Mouse (Mus musculus): Measurements from ENCODE around the gene Ddc. TPM values are rescaled to one million over a fixed set of nuclear protein-coding genes. Genes with fewer than 3 reads are reported as not detected.

The Ddc gene
- polyA plus RNA-seq, 1 experiment from 2014 or later, result 6.2 TPM

DNA sequence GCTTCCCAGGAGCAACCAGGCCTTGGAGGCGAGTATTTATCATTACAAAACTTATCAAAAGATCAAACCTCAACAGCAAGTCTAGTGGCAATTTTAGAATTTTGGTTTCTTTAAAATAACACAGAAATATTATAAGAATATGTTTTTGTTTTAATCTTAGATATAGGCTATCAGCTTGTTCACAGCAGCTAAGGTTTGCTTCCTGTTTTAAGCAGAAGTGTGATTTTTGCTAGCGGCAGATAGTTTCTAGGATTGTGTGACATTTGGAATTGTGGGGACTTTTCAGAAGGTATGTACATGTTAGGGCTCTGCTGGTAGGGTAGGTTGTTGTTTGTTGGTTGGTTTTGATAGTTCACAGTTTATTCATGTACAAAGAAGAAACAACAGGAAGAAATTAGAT is 2.5 kb downstream of the Ddc start:
- Histone ChIP-seq H3K4me3 (no peak overlapping the region), H3K9me3 (replicated peaks) (no peaks in the 10 kb centered on the region), H3K36me3 (no peaks in the 10 kb centered on the region), H3K4me1 (no peaks in the 10 kb centered on the region), H3K27me3 (ENCODE audit: low read depth, poor library complexity, severe bottlenecking) (no peaks in the 10 kb centered on the region), H3K27ac (no peak overlapping the region)
- WGBS, result 92% methylated on average over 2 of the region's 2 CpGs
- no peak for DNase-seq (ENCODE audit: low spot score)

DNA sequence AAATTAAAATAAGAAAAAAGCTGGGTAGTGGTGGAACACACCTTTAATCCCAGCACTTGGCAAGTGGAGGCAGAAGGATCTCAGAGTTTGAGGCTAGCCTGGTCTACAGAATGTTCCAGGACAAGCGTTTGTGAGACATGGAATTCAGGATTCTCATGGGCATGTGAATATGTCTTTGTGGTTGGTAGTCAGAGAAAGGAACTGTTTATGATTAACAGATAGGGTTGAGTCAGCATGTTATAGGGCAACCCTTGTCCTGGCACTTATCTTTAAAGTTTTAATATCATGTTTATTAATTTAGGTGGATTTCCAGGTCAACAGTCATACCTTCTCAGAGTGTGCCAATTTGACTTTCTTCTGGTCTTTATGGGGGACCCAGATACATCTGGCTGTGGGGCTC is 4.2 kb downstream of the Ddc start:
- H3K27ac ChIP-seq, result no peak overlapping the region
- no peaks in the 10 kb centered on the region for H3K27me3 ChIP-seq (ENCODE audit: low read depth, poor library complexity, severe bottlenecking)
- DNase-seq (ENCODE audit: low spot score), result no peak
- H3K4me3 ChIP-seq, result no peak overlapping the region
- peaks cover 1% of the 10 kb centered on the region; the same call in 1 of the 2 replicates for H3K4me1 ChIP-seq
- WGBS, result 95% methylated on average over 1 of the region's 1 CpGs
- no peaks in the 10 kb centered on the region for H3K9me3 ChIP-seq (replicated peaks)
- H3K36me3 ChIP-seq, result no peaks in the 10 kb centered on the region

DNA sequence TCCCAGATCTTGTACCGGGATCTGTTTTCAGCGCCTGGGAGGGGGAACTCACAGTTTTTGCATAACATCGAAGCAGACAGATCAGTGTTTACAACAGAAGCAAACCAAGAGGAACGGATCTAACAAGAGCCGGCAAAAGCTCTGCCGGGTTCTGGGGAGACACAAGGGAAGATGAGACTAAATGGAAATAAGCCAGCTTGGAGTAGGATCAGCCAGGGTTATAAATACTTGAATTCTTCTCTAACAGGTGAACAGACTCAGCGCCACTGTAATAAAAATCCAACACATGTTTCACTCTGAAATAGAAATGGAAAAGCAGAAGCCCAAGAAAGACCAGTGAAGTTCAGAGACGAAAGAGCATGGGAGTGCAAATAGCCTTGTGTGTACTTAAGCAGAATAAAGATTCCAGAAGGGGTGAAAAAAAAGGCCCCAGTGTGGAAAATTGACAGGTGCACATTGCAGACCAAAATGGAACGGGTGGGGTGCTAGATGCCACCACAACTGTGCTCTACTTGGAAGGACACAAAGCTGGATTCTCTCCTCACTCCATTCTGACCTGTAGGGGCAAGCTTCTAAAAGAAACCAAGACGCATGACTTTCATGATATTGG is 4.8 kb downstream of the Ddc start:
- DNase-seq (ENCODE audit: low spot score), result no peak

DNA sequence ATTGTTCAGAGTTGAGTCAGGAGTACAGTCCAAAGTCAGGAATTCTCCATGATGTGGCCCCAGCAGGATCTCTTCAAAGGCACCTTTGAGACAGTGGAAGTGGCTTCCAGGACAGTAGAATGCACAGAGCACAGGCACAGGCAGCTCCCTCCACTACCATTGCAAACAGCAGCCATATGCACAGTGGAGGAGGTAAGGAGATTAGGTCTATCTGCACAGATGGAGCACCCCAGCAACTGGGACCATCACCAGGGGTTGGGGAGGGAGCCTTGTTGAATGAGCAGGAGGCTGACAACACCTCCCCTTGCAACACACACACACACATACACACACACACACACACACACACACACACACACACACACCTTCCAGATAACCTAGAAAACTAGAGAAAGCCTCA is 6.1 kb downstream of the Ddc start:
- Histone ChIP-seq H3K27me3 (ENCODE audit: low read depth, poor library complexity, severe bottlenecking) (no peaks in the 10 kb centered on the region), H3K36me3 (no peaks in the 10 kb centered on the region), H3K4me3 (no peak overlapping the region), H3K27ac (no peak overlapping the region), H3K9me3 (replicated peaks) (no peaks in the 10 kb centered on the region), H3K4me1 (peaks cover 11% of the 10 kb centered on the region)
- DNase-seq (ENCODE audit: low spot score), result no peak

More for the DNA sequence above, 4.8 kb downstream of the Ddc start:
- Histone ChIP-seq H3K27me3 (ENCODE audit: low read depth, poor library complexity, severe bottlenecking) (no peaks in the 10 kb centered on the region), H3K27ac (no peak overlapping the region), H3K36me3 (no peaks in the 10 kb centered on the region), H3K4me3 (no peak overlapping the region), H3K9me3 (replicated peaks) (no peaks in the 10 kb centered on the region), H3K4me1 (peaks cover 4% of the 10 kb centered on the region; the same call in 1 of the 2 replicates)
- WGBS, result 60% methylated on average over 10 of the region's 10 CpGs

DNA sequence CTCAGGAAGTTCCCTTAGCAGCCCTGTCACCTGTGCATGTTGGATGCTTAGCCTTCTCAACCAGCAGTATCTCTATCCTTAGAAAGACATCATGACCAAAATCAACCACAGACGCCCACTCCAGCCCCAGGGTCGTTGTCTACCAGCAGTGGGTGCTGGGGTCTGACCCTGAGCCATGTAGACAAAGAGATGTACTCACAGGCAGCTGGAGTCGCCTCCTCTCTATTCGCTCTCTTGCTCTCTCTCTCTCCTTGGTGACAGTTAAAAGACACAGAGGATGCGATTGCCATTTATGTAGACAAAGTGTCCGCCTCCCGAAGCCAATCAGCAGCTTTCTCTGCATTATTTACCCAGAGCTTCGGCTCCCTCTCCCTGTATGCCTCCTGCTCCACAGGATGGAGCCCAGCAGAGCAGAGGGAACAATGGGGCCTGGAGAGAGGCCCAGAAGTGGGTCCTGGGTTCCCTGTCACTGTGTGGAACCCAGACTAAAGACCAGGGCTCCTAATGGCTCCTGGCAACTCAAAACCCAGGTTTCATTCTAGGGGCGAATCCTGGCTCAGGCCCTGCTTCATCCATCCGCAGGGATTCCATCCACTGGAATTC is 7.7 kb downstream of the Ddc start:
- Histone ChIP-seq H3K4me1 (peaks cover 26% of the 10 kb centered on the region), H3K4me3 (no peak overlapping the region), H3K9me3 (replicated peaks) (no peaks in the 10 kb centered on the region), H3K27ac (peak overlapping the region; percentile 37), H3K27me3 (ENCODE audit: low read depth, poor library complexity, severe bottlenecking) (no peaks in the 10 kb centered on the region), H3K36me3 (no peaks in the 10 kb centered on the region)
- no peak for DNase-seq (ENCODE audit: low spot score)
- 82% methylated on average over 10 of the region's 10 CpGs for WGBS

DNA sequence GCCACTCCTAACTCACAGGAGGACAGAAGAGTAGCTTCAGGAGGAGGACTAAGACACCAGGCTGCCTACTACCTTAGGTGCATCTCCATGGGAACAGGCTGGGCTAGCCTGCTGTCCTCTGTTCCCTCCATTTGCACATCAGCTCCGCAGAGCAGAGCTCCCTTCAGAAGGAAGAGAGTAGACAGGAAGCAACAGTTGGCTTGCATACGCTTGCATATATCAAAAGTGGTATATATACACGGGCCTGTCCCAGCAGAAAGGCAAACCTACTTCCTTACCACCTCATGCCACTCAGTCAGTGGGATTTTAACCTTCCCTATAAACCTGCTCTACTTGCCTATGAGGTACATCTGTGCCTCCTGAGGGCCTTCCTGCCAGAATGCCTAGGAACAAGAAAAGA is 9.2 kb downstream of the Ddc start:
- no peaks in the 10 kb centered on the region for H3K9me3 ChIP-seq (replicated peaks)
- H3K27me3 ChIP-seq (ENCODE audit: low read depth, poor library complexity, severe bottlenecking), result no peaks in the 10 kb centered on the region
- H3K4me1 ChIP-seq, result peaks cover 36% of the 10 kb centered on the region
- H3K4me3 ChIP-seq, result no peak overlapping the region
- no peaks in the 10 kb centered on the region for H3K36me3 ChIP-seq
- DNase-seq (ENCODE audit: low spot score), result no peak
- peak overlapping the region; percentile 58 for H3K27ac ChIP-seq
- WGBS, result 87% methylated on average over 3 of the region's 3 CpGs

DNA sequence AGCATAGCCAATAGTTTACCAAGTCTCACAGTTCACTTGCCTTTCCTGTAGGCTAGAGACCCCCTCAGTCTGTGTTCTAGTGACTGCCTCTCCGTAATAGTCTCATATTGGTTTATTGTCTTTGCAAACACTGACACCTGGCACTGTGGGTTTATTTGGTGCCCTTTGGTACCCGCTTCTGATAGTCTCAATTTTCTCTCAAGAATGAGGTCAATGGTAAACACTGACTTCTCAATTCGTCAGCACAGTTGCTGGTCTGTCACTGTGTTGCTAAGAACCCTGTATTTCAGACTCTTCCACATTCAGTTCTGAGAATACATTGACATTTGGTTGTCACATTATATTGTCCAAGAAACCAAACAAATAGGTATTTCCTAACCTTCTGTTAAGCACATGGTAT is 9.9 kb downstream of the Ddc start:
- Histone ChIP-seq H3K36me3 (no peaks in the 10 kb centered on the region), H3K4me1 (peaks cover 36% of the 10 kb centered on the region), H3K27ac (no peak overlapping the region), H3K9me3 (replicated peaks) (no peaks in the 10 kb centered on the region), H3K4me3 (no peak overlapping the region), H3K27me3 (ENCODE audit: low read depth, poor library complexity, severe bottlenecking) (no peaks in the 10 kb centered on the region)
- DNase-seq (ENCODE audit: low spot score), result no peak
- 87% methylated on average over 3 of the region's 3 CpGs for WGBS

DNA sequence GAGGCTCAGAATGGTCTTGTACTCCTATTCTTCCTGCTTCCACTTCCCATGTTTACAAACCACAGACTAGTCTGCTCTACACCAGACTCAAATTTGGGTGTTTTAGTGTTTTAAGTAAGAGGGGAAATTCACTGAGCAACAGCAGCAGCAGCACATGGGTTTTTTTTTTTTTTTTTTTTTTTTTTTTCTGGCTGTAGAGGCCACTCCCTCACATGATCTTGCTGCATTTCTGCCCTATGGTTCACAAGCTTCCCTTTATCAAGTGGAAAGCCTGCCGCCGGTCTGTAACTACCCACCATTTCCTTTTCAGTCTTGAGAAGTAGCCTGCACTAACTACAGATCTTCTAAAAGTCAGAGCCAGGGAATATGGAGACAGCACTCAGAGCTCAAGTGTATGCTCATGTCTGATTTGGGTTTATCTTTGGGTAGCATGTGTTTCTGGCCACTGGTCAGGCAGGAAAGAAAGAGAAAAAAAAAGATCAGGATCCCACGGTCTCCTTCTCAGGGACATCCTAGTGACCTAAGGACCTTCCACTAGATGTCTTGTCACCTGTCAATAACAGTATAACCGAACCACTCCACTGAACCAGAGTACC is 11.4 kb downstream of the Ddc start:
- H3K9me3 ChIP-seq (replicated peaks), result no peaks in the 10 kb centered on the region
- WGBS, result 58% methylated on average over 4 of the region's 4 CpGs
- DNase-seq (ENCODE audit: low spot score), result no peak
- no peaks in the 10 kb centered on the region for H3K36me3 ChIP-seq
- H3K4me3 ChIP-seq, result no peak overlapping the region
- peak overlapping the region; percentile 74 for H3K27ac ChIP-seq
- no peaks in the 10 kb centered on the region for H3K27me3 ChIP-seq (ENCODE audit: low read depth, poor library complexity, severe bottlenecking)
- H3K4me1 ChIP-seq, result peaks cover 36% of the 10 kb centered on the region

DNA sequence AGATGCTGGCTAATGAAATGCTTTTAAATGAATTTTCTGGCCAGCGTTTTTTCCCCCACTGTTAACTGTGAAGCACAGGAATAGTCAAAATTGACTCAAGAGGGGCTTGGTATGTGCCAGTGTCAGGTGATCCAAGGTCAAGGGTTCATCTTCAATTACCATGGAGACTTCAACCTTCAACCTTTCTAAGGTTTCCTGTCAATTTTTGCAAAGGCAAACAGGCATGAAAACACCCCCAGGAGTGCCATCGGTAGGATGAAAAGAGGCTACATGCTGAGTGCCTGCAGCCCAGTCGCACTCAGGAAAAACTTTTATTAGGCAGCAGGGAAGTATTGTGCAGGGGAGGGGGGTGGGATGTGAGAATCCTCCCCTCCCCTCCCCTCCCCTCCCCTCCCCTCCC is 12.0 kb downstream of the Ddc start:
- peak overlapping the region; percentile 69; the same call in 1 of the 2 replicates for H3K27ac ChIP-seq
- no peak for DNase-seq (ENCODE audit: low spot score)
- peaks cover 36% of the 10 kb centered on the region for H3K4me1 ChIP-seq

DNA sequence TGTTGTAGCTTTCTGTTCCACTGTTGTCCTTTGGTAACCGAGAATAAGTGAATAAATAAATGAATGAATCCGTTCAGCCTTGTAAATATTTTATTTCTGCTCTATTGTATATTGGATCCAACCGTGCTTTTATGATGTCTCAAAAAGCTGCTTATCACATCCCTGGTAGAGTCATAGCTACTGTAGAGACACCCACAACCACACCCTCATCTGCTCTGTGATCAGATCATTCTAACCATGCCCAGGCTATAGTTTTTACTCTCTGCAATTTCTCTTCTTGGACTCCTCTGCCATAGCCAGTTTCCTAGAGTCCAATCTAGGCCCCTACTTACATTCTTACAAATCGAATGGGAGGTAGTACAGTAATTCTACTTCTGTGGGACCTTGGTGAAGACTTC is 12.7 kb downstream of the Ddc start:
- no peak for DNase-seq (ENCODE audit: low spot score)
- Histone ChIP-seq H3K27ac (peak overlapping the region; percentile 69), H3K4me1 (peaks cover 40% of the 10 kb centered on the region), H3K36me3 (no peaks in the 10 kb centered on the region), H3K27me3 (ENCODE audit: low read depth, poor library complexity, severe bottlenecking) (no peaks in the 10 kb centered on the region), H3K4me3 (no peak overlapping the region), H3K9me3 (replicated peaks) (no peaks in the 10 kb centered on the region)
- WGBS, result 88% methylated on average over 4 of the region's 4 CpGs

More for the DNA sequence above, 12.0 kb downstream of the Ddc start:
- H3K9me3 ChIP-seq (replicated peaks), result no peaks in the 10 kb centered on the region
- WGBS, result 6% methylated on average over 3 of the region's 3 CpGs
- no peak overlapping the region for H3K4me3 ChIP-seq
- H3K36me3 ChIP-seq, result no peaks in the 10 kb centered on the region
- H3K27me3 ChIP-seq (ENCODE audit: low read depth, poor library complexity, severe bottlenecking), result no peaks in the 10 kb centered on the region

DNA sequence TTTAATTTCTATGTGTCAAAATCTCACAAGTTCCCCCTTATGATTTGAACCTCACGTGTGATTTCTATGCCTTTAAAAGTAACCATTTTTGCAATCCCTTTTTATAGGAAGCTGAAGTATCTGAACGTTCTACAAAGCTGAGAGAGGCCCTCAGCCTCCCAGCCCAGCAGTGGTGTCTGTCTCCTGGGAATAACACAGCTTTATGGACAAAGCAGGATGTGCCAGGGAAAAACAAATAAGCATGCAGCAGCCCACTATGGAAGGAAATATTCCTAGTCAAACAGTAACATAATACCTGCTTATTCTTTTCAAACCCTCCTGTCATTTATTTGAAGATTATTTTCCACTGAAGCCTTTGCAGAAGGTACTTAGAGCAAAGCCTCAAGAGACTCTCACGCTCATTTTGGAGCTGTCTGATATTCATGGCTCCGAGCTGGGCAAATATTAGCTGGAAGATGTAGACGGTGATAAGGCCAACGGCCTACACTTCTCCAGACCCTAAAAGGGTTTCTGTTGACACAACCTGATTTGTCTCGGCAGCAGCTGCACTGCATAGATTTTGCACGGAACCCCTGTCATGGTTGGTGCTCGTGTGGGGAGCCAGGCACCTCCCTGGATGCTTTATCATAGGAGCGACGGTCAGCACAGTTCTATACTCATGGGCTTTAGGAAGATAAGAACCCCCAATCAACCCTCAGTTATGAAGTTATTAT is 13.3 kb downstream of the Ddc start:
- no peaks in the 10 kb centered on the region for H3K36me3 ChIP-seq
- DNase-seq (ENCODE audit: low spot score), result no peak
- WGBS, result 65% methylated on average over 11 of the region's 11 CpGs
- H3K27ac ChIP-seq, result peak overlapping the region; percentile 69; the same call in 1 of the 2 replicates
- H3K4me1 ChIP-seq, result peaks cover 45% of the 10 kb centered on the region
- no peak overlapping the region for H3K4me3 ChIP-seq
- no peaks in the 10 kb centered on the region for H3K27me3 ChIP-seq (ENCODE audit: low read depth, poor library complexity, severe bottlenecking)
- H3K9me3 ChIP-seq (replicated peaks), result no peaks in the 10 kb centered on the region

DNA sequence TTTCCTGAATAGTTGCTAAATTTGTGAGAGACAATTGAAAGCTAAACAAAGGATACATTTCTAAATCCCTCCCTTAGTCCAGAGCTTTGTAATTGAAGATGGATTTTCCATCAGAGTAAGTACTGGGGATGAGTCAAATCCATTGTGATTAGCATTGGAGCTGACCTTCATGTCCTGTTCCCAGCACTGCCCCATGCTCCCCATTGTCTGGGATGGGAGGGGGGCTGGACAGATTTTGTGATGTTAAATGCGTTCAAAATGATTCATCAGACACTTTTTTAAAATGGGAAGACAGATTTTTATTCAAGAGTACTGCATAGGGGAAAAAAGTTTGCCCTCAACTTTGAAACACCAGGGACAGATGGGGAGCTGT is 16.2 kb downstream of the Ddc start:
- no peak overlapping the region for H3K4me3 ChIP-seq
- 63% methylated on average over 1 of the region's 1 CpGs for WGBS
- H3K4me1 ChIP-seq, result peaks cover 54% of the 10 kb centered on the region
- H3K36me3 ChIP-seq, result no peaks in the 10 kb centered on the region
- no peaks in the 10 kb centered on the region for H3K9me3 ChIP-seq (replicated peaks)
- no peak overlapping the region; the same call in 1 of the 2 replicates for H3K27ac ChIP-seq
- no peaks in the 10 kb centered on the region for H3K27me3 ChIP-seq (ENCODE audit: low read depth, poor library complexity, severe bottlenecking)
- no peak for DNase-seq (ENCODE audit: low spot score)

Data from limb, embryonic 10.5 days (tissue).